Mouse (Mus musculus): ENCODE data around the gene Ywhae. TPM values are rescaled to one million over a fixed set of nuclear protein-coding genes. Genes with fewer than 3 reads are reported as not detected.

Ywhae gene
- polyA plus RNA-seq, 1 experiment: 20.2 TPM

DNA sequence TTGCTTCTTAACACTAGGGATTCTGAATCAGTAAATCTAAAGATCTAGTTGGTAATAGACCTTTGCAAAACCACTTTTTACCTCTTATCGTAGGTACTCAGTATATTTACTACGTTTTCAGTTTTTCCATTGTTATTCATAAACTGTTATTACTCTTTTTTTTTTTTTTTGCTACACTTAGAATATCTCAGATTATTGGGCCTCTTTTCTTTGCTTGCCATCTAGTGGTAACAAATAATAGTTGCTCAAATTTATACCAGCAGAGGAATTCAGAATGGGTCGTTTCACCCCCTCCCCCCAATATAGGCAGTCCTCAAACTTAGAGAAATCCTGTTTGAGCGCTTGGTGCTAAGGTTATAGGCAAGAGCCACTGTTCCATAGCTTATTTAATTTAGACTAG lies 18.4 kb downstream of the Ywhae start:
- Histone ChIP-seq H3K9me3 (ENCODE audit: control insufficient read depth, low read length) (no peaks in the 10 kb centered on the region), H3K4me3 (replicated peaks) (no peak overlapping the region), H3K36me3 (ENCODE audit: control insufficient read depth) (peaks cover 59% of the 10 kb centered on the region), H3K4me1 (ENCODE audit: control insufficient read depth) (peaks cover 10% of the 10 kb centered on the region), H3K27me3 (ENCODE audit: control insufficient read depth) (no peaks in the 10 kb centered on the region)
- no peak for TF ChIP-seq GATA1 (IDR thresholded peaks at IDR 0.05; ENCODE audit: low read length)
- no peak for TF ChIP-seq TAL1 (IDR thresholded peaks at IDR 0.05; ENCODE audit: low read length)

GRCm38 (mm10) chr11:75756687-75757086 lies 24.0 kb downstream of the Ywhae start:
- no peak overlapping the region for H3K4me3 ChIP-seq (replicated peaks)
- no peaks in the 10 kb centered on the region for H3K27me3 ChIP-seq (ENCODE audit: control insufficient read depth)
- no peaks in the 10 kb centered on the region; the same call in 1 of the 2 replicates for H3K4me1 ChIP-seq (ENCODE audit: control insufficient read depth)
- H3K9me3 ChIP-seq (ENCODE audit: control insufficient read depth, low read length): no peaks in the 10 kb centered on the region
- TF ChIP-seq GATA1 (IDR thresholded peaks at IDR 0.05; ENCODE audit: low read length) (no peak), TAL1 (IDR thresholded peaks at IDR 0.05; ENCODE audit: low read length) (no peak)
- peaks cover 90% of the 10 kb centered on the region for H3K36me3 ChIP-seq (ENCODE audit: control insufficient read depth)

- no peaks in the 10 kb centered on the region; the same call in none of the 2 replicates for H3K4me1 ChIP-seq (ENCODE audit: control insufficient read depth)
- no peaks in the 10 kb centered on the region for H3K9me3 ChIP-seq (ENCODE audit: control insufficient read depth, low read length)
- H3K4me3 ChIP-seq (replicated peaks): no peak overlapping the region
- no peaks in the 10 kb centered on the region for H3K27me3 ChIP-seq (ENCODE audit: control insufficient read depth)
- TF ChIP-seq TAL1 (IDR thresholded peaks at IDR 0.05; ENCODE audit: low read length) (no peak), GATA1 (IDR thresholded peaks at IDR 0.05; ENCODE audit: low read length) (no peak)
- H3K36me3 ChIP-seq (ENCODE audit: control insufficient read depth): peaks cover 88% of the 10 kb centered on the region
Measured at GRCm38 (mm10) chr11:75758553-75758952, 25.9 kb downstream of the Ywhae start.

DNA sequence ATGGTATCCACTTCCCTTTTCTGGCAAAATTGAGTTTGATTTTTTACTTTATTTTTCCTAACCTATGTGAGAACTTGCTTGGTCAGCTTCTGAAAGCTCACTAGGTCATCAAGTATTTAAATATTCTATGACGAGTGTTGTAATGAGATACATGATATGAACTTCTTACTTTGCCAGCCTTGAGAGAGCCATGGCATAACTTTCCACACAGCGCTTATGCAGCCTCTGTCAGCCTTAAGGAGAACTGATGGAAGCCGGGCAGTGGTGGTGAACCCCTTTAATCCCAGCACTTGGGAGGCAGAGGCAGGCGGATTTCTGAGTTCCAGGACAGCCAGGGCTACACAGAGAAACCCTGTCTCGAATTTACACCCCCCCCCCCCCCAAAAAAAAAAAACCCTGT lies 28.1 kb downstream of the Ywhae start:
- H3K4me3 ChIP-seq (replicated peaks): no peak overlapping the region
- H3K36me3 ChIP-seq (ENCODE audit: control insufficient read depth): peaks cover 92% of the 10 kb centered on the region
- TF ChIP-seq TAL1 (IDR thresholded peaks at IDR 0.05; ENCODE audit: low read length) (no peak), GATA1 (IDR thresholded peaks at IDR 0.05; ENCODE audit: low read length) (no peak)
- H3K9me3 ChIP-seq (ENCODE audit: control insufficient read depth, low read length): no peaks in the 10 kb centered on the region
- no peaks in the 10 kb centered on the region; the same call in none of the 2 replicates for H3K4me1 ChIP-seq (ENCODE audit: control insufficient read depth)
- no peaks in the 10 kb centered on the region for H3K27me3 ChIP-seq (ENCODE audit: control insufficient read depth)

GRCm38 (mm10) chr11:75762708-75763107 lies 30.0 kb downstream of the Ywhae start:
- Histone ChIP-seq H3K27me3 (ENCODE audit: control insufficient read depth) (no peaks in the 10 kb centered on the region), H3K36me3 (ENCODE audit: control insufficient read depth) (peaks cover 92% of the 10 kb centered on the region), H3K4me3 (replicated peaks) (no peak overlapping the region), H3K9me3 (ENCODE audit: control insufficient read depth, low read length) (no peaks in the 10 kb centered on the region), H3K4me1 (ENCODE audit: control insufficient read depth) (no peaks in the 10 kb centered on the region; the same call in none of the 2 replicates)
- TF ChIP-seq TAL1 (IDR thresholded peaks at IDR 0.05; ENCODE audit: low read length) (no peak), GATA1 (IDR thresholded peaks at IDR 0.05; ENCODE audit: low read length) (no peak)

DNA sequence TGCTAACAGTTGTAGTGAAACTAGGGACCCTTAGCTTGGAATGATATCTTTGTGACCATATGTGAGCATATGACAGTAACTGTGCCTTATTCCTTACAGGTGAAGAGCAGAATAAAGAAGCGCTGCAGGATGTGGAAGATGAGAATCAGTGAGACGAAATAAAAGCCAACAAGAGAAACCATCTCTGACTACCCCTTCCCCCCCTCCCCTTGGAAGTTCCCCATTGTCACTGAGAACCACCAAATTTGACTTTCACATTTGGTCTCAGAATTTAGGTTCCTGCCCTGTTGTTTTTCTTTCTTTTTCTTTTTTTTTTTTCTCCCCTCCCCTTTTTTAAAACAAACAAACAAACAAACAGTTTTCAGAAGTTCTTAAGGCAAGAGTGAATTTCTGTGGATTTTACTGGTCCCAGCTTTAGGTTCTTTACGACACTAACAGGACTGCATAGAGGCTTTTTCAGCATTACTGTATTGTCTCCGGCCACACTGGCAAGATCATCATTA lies 31.9 kb downstream of the Ywhae start:
- no peak overlapping the region for H3K4me3 ChIP-seq (replicated peaks)
- H3K9me3 ChIP-seq (ENCODE audit: control insufficient read depth, low read length): no peaks in the 10 kb centered on the region
- no peaks in the 10 kb centered on the region; the same call in 1 of the 2 replicates for H3K27me3 ChIP-seq (ENCODE audit: control insufficient read depth)
- TF ChIP-seq GATA1 (IDR thresholded peaks at IDR 0.05; ENCODE audit: low read length) (no peak), TAL1 (IDR thresholded peaks at IDR 0.05; ENCODE audit: low read length) (no peak)
- H3K36me3 ChIP-seq (ENCODE audit: control insufficient read depth): peaks cover 77% of the 10 kb centered on the region
- peaks cover 9% of the 10 kb centered on the region for H3K4me1 ChIP-seq (ENCODE audit: control insufficient read depth)

DNA sequence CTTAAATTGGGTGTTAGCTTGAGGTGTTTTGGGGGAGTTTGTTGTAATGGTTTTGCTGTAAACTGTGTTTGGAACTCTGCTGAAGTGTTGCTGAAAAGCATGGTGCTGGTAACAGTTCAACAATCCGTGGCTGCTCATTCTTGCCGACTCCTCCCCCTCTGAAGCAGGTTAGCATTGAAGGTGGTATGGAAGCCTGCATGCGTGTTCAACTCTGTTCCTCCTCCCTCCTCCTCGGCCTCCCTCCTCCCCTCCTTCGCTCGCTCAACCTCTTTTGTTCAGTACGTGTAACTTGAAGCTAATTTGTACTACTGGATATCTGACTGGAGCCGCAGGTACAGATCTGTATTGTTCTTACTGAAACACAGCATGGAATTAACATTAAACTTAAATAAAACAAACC lies 32.5 kb downstream of the Ywhae start:
- peaks cover 71% of the 10 kb centered on the region for H3K36me3 ChIP-seq (ENCODE audit: control insufficient read depth)
- H3K4me1 ChIP-seq (ENCODE audit: control insufficient read depth): peaks cover 11% of the 10 kb centered on the region
- no peaks in the 10 kb centered on the region for H3K9me3 ChIP-seq (ENCODE audit: control insufficient read depth, low read length)
- H3K27me3 ChIP-seq (ENCODE audit: control insufficient read depth): no peaks in the 10 kb centered on the region; the same call in 1 of the 2 replicates
- H3K4me3 ChIP-seq (replicated peaks): no peak overlapping the region
- TF ChIP-seq TAL1 (IDR thresholded peaks at IDR 0.05; ENCODE audit: low read length) (no peak), GATA1 (IDR thresholded peaks at IDR 0.05; ENCODE audit: low read length) (no peak)

GRCm38 (mm10) chr11:75767014-75767413 lies 34.3 kb downstream of the Ywhae start:
- Histone ChIP-seq H3K27me3 (ENCODE audit: control insufficient read depth) (peaks cover 11% of the 10 kb centered on the region), H3K9me3 (ENCODE audit: control insufficient read depth, low read length) (no peaks in the 10 kb centered on the region), H3K36me3 (ENCODE audit: control insufficient read depth) (peaks cover 55% of the 10 kb centered on the region), H3K4me3 (replicated peaks) (no peak overlapping the region), H3K4me1 (ENCODE audit: control insufficient read depth) (peaks cover 11% of the 10 kb centered on the region)
- no peak for TF ChIP-seq GATA1 (IDR thresholded peaks at IDR 0.05; ENCODE audit: low read length)
- no peak for TF ChIP-seq TAL1 (IDR thresholded peaks at IDR 0.05; ENCODE audit: low read length)

DNA sequence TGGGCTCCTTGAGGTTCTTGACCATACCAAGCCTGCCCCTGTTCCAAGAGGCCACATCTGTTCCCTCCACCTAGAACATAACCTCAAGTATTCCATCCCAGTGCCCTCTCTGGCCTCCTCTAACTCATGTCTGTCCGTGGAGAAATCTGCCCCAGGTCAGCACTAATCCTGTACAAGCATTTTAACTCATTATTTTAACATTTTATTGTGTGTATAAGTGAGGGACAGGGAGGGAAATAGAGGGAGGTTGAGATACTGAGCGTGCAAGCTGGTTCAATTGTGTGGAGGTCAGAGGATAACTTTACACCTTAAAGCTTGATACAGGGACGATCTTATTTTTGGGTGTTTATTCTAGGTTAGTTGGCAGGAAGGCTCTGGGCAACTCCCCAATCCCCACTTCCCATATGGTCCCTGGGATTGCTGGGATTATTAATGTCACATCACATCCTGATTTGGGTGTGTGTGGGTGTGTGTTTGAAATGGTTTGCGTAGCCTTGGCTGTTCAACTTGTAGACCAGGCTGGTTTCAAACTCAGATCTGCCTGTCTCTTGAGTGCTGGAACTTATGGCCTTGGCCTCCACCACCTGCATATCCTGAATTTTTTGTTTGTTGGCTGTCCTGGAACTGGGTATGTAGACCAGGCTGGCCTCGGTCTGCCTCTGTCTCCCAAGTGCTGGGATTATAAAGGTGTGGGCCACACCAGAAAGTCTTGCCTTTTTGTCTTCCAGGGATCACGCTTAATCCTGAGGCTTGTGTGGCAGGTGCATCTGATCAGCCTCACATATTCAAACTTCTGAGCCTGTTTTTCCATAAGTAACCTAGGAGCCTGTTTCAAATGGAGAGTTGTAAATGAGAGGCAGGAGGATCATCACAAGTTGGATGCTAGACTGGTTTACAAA lies 35.7 kb downstream of the Ywhae start:
- H3K4me1 ChIP-seq (ENCODE audit: control insufficient read depth): peaks cover 11% of the 10 kb centered on the region
- no peak overlapping the region for H3K4me3 ChIP-seq (replicated peaks)
- TF ChIP-seq GATA1 (IDR thresholded peaks at IDR 0.05; ENCODE audit: low read length) (no peak), TAL1 (IDR thresholded peaks at IDR 0.05; ENCODE audit: low read length) (no peak)
- peaks cover 46% of the 10 kb centered on the region for H3K36me3 ChIP-seq (ENCODE audit: control insufficient read depth)
- peaks cover 11% of the 10 kb centered on the region for H3K27me3 ChIP-seq (ENCODE audit: control insufficient read depth)
- H3K9me3 ChIP-seq (ENCODE audit: control insufficient read depth, low read length): no peaks in the 10 kb centered on the region

All from erythroblast, embryonic 14.5 days (primary cell).